Mouse (Mus musculus) erythroblast, embryonic 14.5 days (primary cell): Measurements from ENCODE around the gene Klf15.

Source experiments
- GATA1 ChIP-seq: IDR thresholded peaks from 2 replicates; pipeline ENCODE4 v1.6.1; 2012; ENCODE audit warnings: low read length, inconsistent platforms, mixed read lengths
- TAL1 ChIP-seq: IDR thresholded peaks from 3 replicates; pipeline ENCODE4 v1.6.1; 2012; ENCODE audit warnings: low read length, inconsistent platforms, mixed read lengths

GRCm38 (mm10) chr6:90450179-90450578 is 12.2 kb upstream of the Klf15 start:
- TF ChIP-seq TAL1 (no peak), GATA1 (no peak)
